Mouse (Mus musculus): Measurements from ENCODE around the gene Nipal3. TPM values are rescaled to one million over a fixed set of nuclear protein-coding genes. Genes with fewer than 3 reads are reported as not detected.

Nipal3 gene
- polyA plus RNA-seq, 1 experiment from 2014 or later = 2.7 TPM

GRCm38 (mm10) chr4:135530270-135530669, 35.4 kb upstream of the Nipal3 start:
- H3K9me3 ChIP-seq (ENCODE audit: control insufficient read depth, low read length) = peaks cover 7% of the 10 kb centered on the region
- H3K27ac ChIP-seq (ENCODE audit: low read depth, low read length) = no peak overlapping the region
- H3K27me3 ChIP-seq (ENCODE audit: control insufficient read depth, insufficient read depth, low read length) = no peaks in the 10 kb centered on the region
- no peak for ATAC-seq (ENCODE audit: low FRiP score, low TSS enrichment)
- peaks cover 6% of the 10 kb centered on the region; the same call in 1 of the 2 replicates for H3K4me1 ChIP-seq (ENCODE audit: control insufficient read depth, insufficient read depth, low read length)
- no peak overlapping the region for H3K9ac ChIP-seq (ENCODE audit: low read depth, low read length)
- H3K36me3 ChIP-seq (ENCODE audit: control insufficient read depth, insufficient read depth, low read length) = no peaks in the 10 kb centered on the region
- no peak overlapping the region for H3K4me3 ChIP-seq (ENCODE audit: low read length)
- WGBS = 64% methylated on average over 2 of the region's 2 CpGs
- no peak overlapping the region for H3K4me2 ChIP-seq (replicated peaks; ENCODE audit: low read depth, low read length)

GRCm38 (mm10) chr4:135526039-135526710, 31.3 kb upstream of the Nipal3 start:
- Histone ChIP-seq H3K27ac (ENCODE audit: low read depth, low read length) (no peak overlapping the region), H3K4me1 (ENCODE audit: control insufficient read depth, insufficient read depth, low read length) (peaks cover 14% of the 10 kb centered on the region), H3K27me3 (ENCODE audit: control insufficient read depth, insufficient read depth, low read length) (no peaks in the 10 kb centered on the region), H3K9ac (ENCODE audit: low read depth, low read length) (no peak overlapping the region), H3K36me3 (ENCODE audit: control insufficient read depth, insufficient read depth, low read length) (no peaks in the 10 kb centered on the region), H3K4me3 (ENCODE audit: low read length) (no peak overlapping the region), H3K9me3 (ENCODE audit: control insufficient read depth, low read length) (peaks cover 7% of the 10 kb centered on the region), H3K4me2 (replicated peaks; ENCODE audit: low read depth, low read length) (no peak overlapping the region)
- 34% methylated on average over 14 of the region's 14 CpGs for WGBS
- ATAC-seq (ENCODE audit: low FRiP score, low TSS enrichment) = no peak

- Histone ChIP-seq H3K27ac (ENCODE audit: low read depth, low read length) (no peak overlapping the region), H3K4me3 (ENCODE audit: low read length) (no peak overlapping the region), H3K4me1 (ENCODE audit: control insufficient read depth, insufficient read depth, low read length) (peaks cover 14% of the 10 kb centered on the region), H3K9ac (ENCODE audit: low read depth, low read length) (no peak overlapping the region), H3K4me2 (replicated peaks; ENCODE audit: low read depth, low read length) (no peak overlapping the region), H3K27me3 (ENCODE audit: control insufficient read depth, insufficient read depth, low read length) (no peaks in the 10 kb centered on the region), H3K36me3 (ENCODE audit: control insufficient read depth, insufficient read depth, low read length) (no peaks in the 10 kb centered on the region), H3K9me3 (ENCODE audit: control insufficient read depth, low read length) (peaks cover under 1% of the 10 kb centered on the region; the same call in 1 of the 2 replicates)
- 50% methylated on average over 12 of the region's 12 CpGs for WGBS
- 0 out of 2 replicates have a peak, but pooled peaks have one; percentile 30 for ATAC-seq (ENCODE audit: low FRiP score, low TSS enrichment)
These were observed 30.2 kb upstream of the Nipal3 start for GRCm38 (mm10) chr4:135525057-135525456.

GRCm38 (mm10) chr4:135523939-135524338, 29.1 kb upstream of the Nipal3 start:
- Histone ChIP-seq H3K4me3 (ENCODE audit: low read length) (no peak overlapping the region), H3K36me3 (ENCODE audit: control insufficient read depth, insufficient read depth, low read length) (no peaks in the 10 kb centered on the region), H3K27ac (ENCODE audit: low read depth, low read length) (no peak overlapping the region), H3K4me1 (ENCODE audit: control insufficient read depth, insufficient read depth, low read length) (peaks cover 14% of the 10 kb centered on the region), H3K9me3 (ENCODE audit: control insufficient read depth, low read length) (no peaks in the 10 kb centered on the region), H3K9ac (ENCODE audit: low read depth, low read length) (no peak overlapping the region), H3K27me3 (ENCODE audit: control insufficient read depth, insufficient read depth, low read length) (no peaks in the 10 kb centered on the region), H3K4me2 (replicated peaks; ENCODE audit: low read depth, low read length) (no peak overlapping the region)
- ATAC-seq (ENCODE audit: low FRiP score, low TSS enrichment) = no peak
- 22% methylated on average over 6 of the region's 7 CpGs for WGBS

GRCm38 (mm10) chr4:135520421-135520820, 25.6 kb upstream of the Nipal3 start:
- Histone ChIP-seq H3K4me1 (ENCODE audit: control insufficient read depth, insufficient read depth, low read length) (peaks cover 9% of the 10 kb centered on the region; the same call in 1 of the 2 replicates), H3K9me3 (ENCODE audit: control insufficient read depth, low read length) (no peaks in the 10 kb centered on the region), H3K4me3 (ENCODE audit: low read length) (no peak overlapping the region), H3K4me2 (replicated peaks; ENCODE audit: low read depth, low read length) (no peak overlapping the region), H3K9ac (ENCODE audit: low read depth, low read length) (no peak overlapping the region), H3K27me3 (ENCODE audit: control insufficient read depth, insufficient read depth, low read length) (no peaks in the 10 kb centered on the region), H3K36me3 (ENCODE audit: control insufficient read depth, insufficient read depth, low read length) (no peaks in the 10 kb centered on the region), H3K27ac (ENCODE audit: low read depth, low read length) (no peak overlapping the region)
- ATAC-seq (ENCODE audit: low FRiP score, low TSS enrichment) = no peak
- WGBS = 84% methylated on average over 9 of the region's 9 CpGs

GRCm38 (mm10) chr4:135518135-135518534, 23.3 kb upstream of the Nipal3 start:
- H3K9ac ChIP-seq (ENCODE audit: low read depth, low read length) = no peak overlapping the region
- H3K4me1 ChIP-seq (ENCODE audit: control insufficient read depth, insufficient read depth, low read length) = no peaks in the 10 kb centered on the region
- H3K27ac ChIP-seq (ENCODE audit: low read depth, low read length) = no peak overlapping the region
- H3K27me3 ChIP-seq (ENCODE audit: control insufficient read depth, insufficient read depth, low read length) = no peaks in the 10 kb centered on the region
- no peaks in the 10 kb centered on the region for H3K36me3 ChIP-seq (ENCODE audit: control insufficient read depth, insufficient read depth, low read length)
- ATAC-seq (ENCODE audit: low FRiP score, low TSS enrichment) = no peak
- WGBS = 77% methylated on average over 12 of the region's 12 CpGs
- no peaks in the 10 kb centered on the region for H3K9me3 ChIP-seq (ENCODE audit: control insufficient read depth, low read length)
- no peak overlapping the region for H3K4me3 ChIP-seq (ENCODE audit: low read length)
- no peak overlapping the region for H3K4me2 ChIP-seq (replicated peaks; ENCODE audit: low read depth, low read length)

- no peak overlapping the region for H3K4me2 ChIP-seq (replicated peaks; ENCODE audit: low read depth, low read length)
- H3K9me3 ChIP-seq (ENCODE audit: control insufficient read depth, low read length) = no peaks in the 10 kb centered on the region
- 56% methylated on average over 15 of the region's 15 CpGs for WGBS
- H3K9ac ChIP-seq (ENCODE audit: low read depth, low read length) = no peak overlapping the region
- no peaks in the 10 kb centered on the region for H3K36me3 ChIP-seq (ENCODE audit: control insufficient read depth, insufficient read depth, low read length)
- no peak overlapping the region for H3K4me3 ChIP-seq (ENCODE audit: low read length)
- no peak for ATAC-seq (ENCODE audit: low FRiP score, low TSS enrichment)
- H3K27me3 ChIP-seq (ENCODE audit: control insufficient read depth, insufficient read depth, low read length) = no peaks in the 10 kb centered on the region
- H3K27ac ChIP-seq (ENCODE audit: low read depth, low read length) = no peak overlapping the region
- H3K4me1 ChIP-seq (ENCODE audit: control insufficient read depth, insufficient read depth, low read length) = no peaks in the 10 kb centered on the region
These were observed 21.8 kb upstream of the Nipal3 start for GRCm38 (mm10) chr4:135516351-135517316.

- H3K4me3 ChIP-seq (ENCODE audit: low read length) = no peak overlapping the region
- H3K4me2 ChIP-seq (replicated peaks; ENCODE audit: low read depth, low read length) = no peak overlapping the region
- H3K27me3 ChIP-seq (ENCODE audit: control insufficient read depth, insufficient read depth, low read length) = no peaks in the 10 kb centered on the region
- WGBS = 58% methylated on average over 14 of the region's 14 CpGs
- H3K9ac ChIP-seq (ENCODE audit: low read depth, low read length) = no peak overlapping the region
- H3K9me3 ChIP-seq (ENCODE audit: control insufficient read depth, low read length) = no peaks in the 10 kb centered on the region
- no peak overlapping the region for H3K27ac ChIP-seq (ENCODE audit: low read depth, low read length)
- H3K4me1 ChIP-seq (ENCODE audit: control insufficient read depth, insufficient read depth, low read length) = no peaks in the 10 kb centered on the region
- ATAC-seq (ENCODE audit: low FRiP score, low TSS enrichment) = no peak
- no peaks in the 10 kb centered on the region for H3K36me3 ChIP-seq (ENCODE audit: control insufficient read depth, insufficient read depth, low read length)
These were observed 20.1 kb upstream of the Nipal3 start for GRCm38 (mm10) chr4:135514925-135515324.

- H3K4me3 ChIP-seq (ENCODE audit: low read length) = no peak overlapping the region
- no peaks in the 10 kb centered on the region for H3K36me3 ChIP-seq (ENCODE audit: control insufficient read depth, insufficient read depth, low read length)
- no peak for ATAC-seq (ENCODE audit: low FRiP score, low TSS enrichment)
These were observed 19.0 kb upstream of the Nipal3 start for GRCm38 (mm10) chr4:135513865-135514264.

More at GRCm38 (mm10) chr4:135513865-135514264, 19.0 kb upstream of the Nipal3 start:
- Histone ChIP-seq H3K4me2 (replicated peaks; ENCODE audit: low read depth, low read length) (no peak overlapping the region), H3K27ac (ENCODE audit: low read depth, low read length) (no peak overlapping the region), H3K4me1 (ENCODE audit: control insufficient read depth, insufficient read depth, low read length) (no peaks in the 10 kb centered on the region), H3K27me3 (ENCODE audit: control insufficient read depth, insufficient read depth, low read length) (no peaks in the 10 kb centered on the region), H3K9ac (ENCODE audit: low read depth, low read length) (no peak overlapping the region), H3K9me3 (ENCODE audit: control insufficient read depth, low read length) (no peaks in the 10 kb centered on the region)
- 93% methylated on average over 7 of the region's 7 CpGs for WGBS

Data from kidney, embryonic 14.5 days (tissue).